Mouse (Mus musculus): Measurements from ENCODE around the gene Tmem217.
"Not testable (repeated sequence)": the region's sequence is repeated elsewhere in the genome, so short reads cannot be mapped to it uniquely, and the experiment has no call there.

Gene Tmem217

GRCm38 (mm10) chr17:29549543-29550428 is 2.4 kb downstream of the Tmem217 start, which contains the start of the genes Gm17657 and Tbc1d22b:
Gene Gm17657, minus strand, starts transcription at chr17:29549638.
Gene Tbc1d22b, plus strand, starts transcription at chr17:29549785.
- peak; percentile 92 to 95 for DNase-seq (ENCODE audit: low spot score in 2 of 2)

- no peak for DNase-seq (ENCODE audit: low spot score in 2 of 2)
These were observed 3.2 kb downstream of the Tmem217 start for GRCm38 (mm10) chr17:29548994-29549393.

GRCm38 (mm10) chr17:29548494-29548893 is 3.7 kb downstream of the Tmem217 start:
- no peak for DNase-seq (ENCODE audit: low spot score in 2 of 2)

GRCm38 (mm10) chr17:29545241-29545640 is 6.9 kb downstream of the Tmem217 start:
- DNase-seq (ENCODE audit: low spot score in 2 of 2): no peak

- DNase-seq (ENCODE audit: low spot score in 2 of 2): no peak
These were observed 8.1 kb downstream of the Tmem217 start for GRCm38 (mm10) chr17:29544064-29544463.

- no peak for DNase-seq (ENCODE audit: low spot score in 2 of 2)
These were observed 9.1 kb downstream of the Tmem217 start for GRCm38 (mm10) chr17:29542831-29543690.

- DNase-seq (ENCODE audit: low spot score in 2 of 2): peak; percentile 91 to 93
These were observed 10.8 kb downstream of the Tmem217 start for GRCm38 (mm10) chr17:29541419-29541818.

- DNase-seq (ENCODE audit: low spot score in 2 of 2): no peak
These were observed 11.8 kb downstream of the Tmem217 start for GRCm38 (mm10) chr17:29540426-29540825.

GRCm38 (mm10) chr17:29533866-29534265 is 18.3 kb downstream of the Tmem217 start:
- DNase-seq (ENCODE audit: low spot score in 2 of 2): no peak

- no peak for DNase-seq (ENCODE audit: low spot score in 2 of 2)
These were observed 20.3 kb downstream of the Tmem217 start for GRCm38 (mm10) chr17:29531757-29532384.

- no peak for DNase-seq (ENCODE audit: low spot score in 2 of 2)
These were observed 20.9 kb downstream of the Tmem217 start for GRCm38 (mm10) chr17:29531278-29531677.

GRCm38 (mm10) chr17:29530508-29530907 is 21.7 kb downstream of the Tmem217 start:
- DNase-seq (ENCODE audit: low spot score in 2 of 2): no peak

- no peak for DNase-seq (ENCODE audit: low spot score in 2 of 2)
These were observed 23.5 kb downstream of the Tmem217 start for GRCm38 (mm10) chr17:29528568-29529187.

- DNase-seq (ENCODE audit: low spot score in 2 of 2): no peak
These were observed 26.6 kb downstream of the Tmem217 start for GRCm38 (mm10) chr17:29525613-29526012.

- no peak for DNase-seq (ENCODE audit: low spot score in 2 of 2)
These were observed 32.5 kb downstream of the Tmem217 start for GRCm38 (mm10) chr17:29519731-29520130.

GRCm38 (mm10) chr17:29518665-29519064 is 33.5 kb downstream of the Tmem217 start:
- DNase-seq (ENCODE audit: low spot score in 2 of 2): not testable (repeated sequence)

GRCm38 (mm10) chr17:29514435-29514834 is 37.8 kb downstream of the Tmem217 start:
- peak; percentile 39 to 81 for DNase-seq (ENCODE audit: low spot score in 2 of 2)

- DNase-seq (ENCODE audit: low spot score in 2 of 2): peak; percentile 50 to 55
These were observed 39.0 kb downstream of the Tmem217 start for GRCm38 (mm10) chr17:29513044-29513730.

- no peak for DNase-seq (ENCODE audit: low spot score in 2 of 2)
These were observed 41.5 kb downstream of the Tmem217 start for GRCm38 (mm10) chr17:29510691-29511090.

- no peak for DNase-seq (ENCODE audit: low spot score in 2 of 2)
These were observed 43.1 kb downstream of the Tmem217 start for GRCm38 (mm10) chr17:29508927-29509608.

All from heart, adult 9 months (tissue).